Mouse (Mus musculus) erythroblast, embryonic 14.5 days (primary cell): ENCODE data around the gene Mfrp.

Experiments used
- GATA1 ChIP-seq: IDR thresholded peaks from 2 replicates; pipeline ENCODE4 v1.6.1; 2012; ENCODE audit warnings: low read length, inconsistent platforms, mixed read lengths
- TAL1 ChIP-seq: IDR thresholded peaks from 3 replicates; pipeline ENCODE4 v1.6.1; 2012; ENCODE audit warnings: low read length, inconsistent platforms, mixed read lengths

- TF ChIP-seq TAL1 (no peak), GATA1 (no peak)
Observed at GRCm38 (mm10) chr9:44065177-44065576, 36.4 kb upstream of the Mfrp start.
